Mouse (Mus musculus) layer of hippocampus, adult 9-10 months (tissue): ENCODE results near the gene Olfr1211.

ENCODE experiments used
- DNase-seq: peaks from one replicate; pipeline ENCODE4 v3.0.0; 2022; ENCODE audit warnings: low spot score

Olfr1211 gene

GRCm38 (mm10) chr2:88938011-88938410, at the start of gene Olfr1211:
Olfr1211 (minus strand) TSS chr2:88938111.
- DNase-seq, result no peak

DNA sequence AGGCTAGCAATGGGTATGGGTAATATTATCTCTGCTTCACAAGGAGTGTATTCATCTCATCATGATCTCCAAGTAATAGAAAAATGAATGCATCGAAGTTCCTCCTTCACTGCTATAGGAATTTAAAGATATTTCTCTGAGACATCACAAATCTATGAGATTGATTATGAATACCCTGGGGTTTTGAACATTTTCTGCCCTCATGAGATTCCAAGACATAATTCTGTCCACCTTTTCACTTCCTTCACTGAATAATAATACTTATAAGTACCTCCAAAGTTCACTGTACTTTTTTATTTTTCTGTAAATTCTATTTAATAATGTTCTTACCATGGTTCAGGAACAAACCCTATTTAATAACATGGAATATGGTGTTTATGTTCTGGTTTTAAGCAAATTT, 42.3 kb upstream of the Olfr1211 start, which contains the start of gene Gm13762:
Gene Gm13762, minus strand, starts transcription at position 101 of the 400 bp plus-strand sequence.
- DNase-seq, result no peak

DNA sequence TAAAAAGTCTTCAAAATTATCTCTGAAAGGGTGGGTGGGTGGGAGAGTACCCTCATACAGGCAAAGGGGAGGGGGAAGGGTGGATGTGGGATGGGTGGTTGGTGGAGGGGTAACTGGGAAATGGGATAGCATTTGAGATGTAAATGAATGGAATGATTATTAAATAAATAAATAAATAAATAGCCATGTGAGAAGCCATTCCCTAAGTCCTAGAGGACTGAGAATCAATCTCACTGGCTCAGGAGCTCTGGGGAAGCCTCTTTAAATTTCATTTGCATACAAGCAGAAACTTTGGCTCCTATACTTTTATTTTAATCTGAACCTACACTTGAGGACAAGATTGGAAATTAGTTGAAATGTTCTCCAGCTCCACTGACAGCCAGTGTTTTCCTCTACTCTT, 15.8 kb upstream of the Olfr1211 start, which contains the start of gene Olfr1212:
Gene Olfr1212, plus strand, starts transcription at position 301 of the 400 bp plus-strand sequence.
- no peak for DNase-seq

DNA sequence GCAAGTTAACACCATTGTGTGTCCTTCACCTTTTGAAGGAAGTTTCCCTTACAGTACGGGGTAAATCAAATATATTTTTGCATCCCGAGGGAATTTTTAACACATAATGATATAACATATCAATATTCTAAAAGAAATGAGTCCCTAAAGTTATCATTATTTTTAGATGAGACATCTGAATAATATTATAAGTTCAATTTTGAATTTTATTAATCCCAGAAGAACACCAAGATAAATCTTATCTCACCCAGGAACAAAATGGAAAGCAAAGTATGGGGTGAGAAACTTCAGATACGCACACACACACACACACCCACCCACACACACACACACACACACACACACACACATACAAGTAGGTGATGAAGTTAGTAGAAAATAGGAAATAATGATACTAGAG, 22.9 kb downstream of the Olfr1211 start, which contains the start of gene Olfr1209:
Gene Olfr1209, minus strand, starts transcription at position 101 of the 400 bp plus-strand sequence.
- DNase-seq, result no peak

GRCm38 (mm10) chr2:88902211-88902610, 35.7 kb downstream of the Olfr1211 start, which contains the start of gene Olfr1208:
Olfr1208 (minus strand) TSS chr2:88902311.
- DNase-seq, result no peak
